Mouse (Mus musculus): ENCODE measurements around the gene Wdr83os. TPM values are rescaled to one million over a fixed set of nuclear protein-coding genes. Genes with fewer than 3 reads are reported as not detected.
A peak's percentile ranks its signal among the peaks of the same experiment; 100 is the strongest.
"Not testable (repeated sequence)": the region's sequence is repeated elsewhere in the genome, so short reads cannot be mapped to it uniquely, and the experiment has no call there.

The Wdr83os gene
- polyA plus RNA-seq, 1 experiment from 2014 or later, result 117 TPM

GRCm38 (mm10) chr8:85119052-85119981, 38.8 kb downstream of the Wdr83os start:
- peak overlapping the region; percentile 64 for H3K9ac ChIP-seq (ENCODE audit: low read length)
- DNase-seq (ENCODE audit: low spot score) (peak; percentile 80), ATAC-seq (ENCODE audit: insufficient read depth, low FRiP score, low TSS enrichment) (peak; percentile 55; the same call in 1 of the 2 replicates)
- H3K36me3 ChIP-seq (ENCODE audit: control insufficient read depth, insufficient read depth, low read length), result no peaks in the 10 kb centered on the region
- no peaks in the 10 kb centered on the region for H3K9me3 ChIP-seq (ENCODE audit: control insufficient read depth, low read length)
- WGBS, result 9% methylated on average over 36 of the region's 37 CpGs
- H3K4me2 ChIP-seq (ENCODE audit: low read depth), result peak overlapping the region; percentile 73
- H3K27me3 ChIP-seq (ENCODE audit: control insufficient read depth, insufficient read depth, low read length), result no peaks in the 10 kb centered on the region
- H3K4me1 ChIP-seq (ENCODE audit: control insufficient read depth, insufficient read depth, low read length), result no peaks in the 10 kb centered on the region
- H3K27ac ChIP-seq (ENCODE audit: low read depth, low read length), result no peak overlapping the region
- H3K4me3 ChIP-seq (ENCODE audit: low read depth, low read length), result peak overlapping the region; percentile 47

GRCm38 (mm10) chr8:85120251-85120650, 39.7 kb downstream of the Wdr83os start:
- DNase-seq (ENCODE audit: low spot score); H3K27ac ChIP-seq (ENCODE audit: low read depth, low read length); H3K4me3 ChIP-seq (ENCODE audit: low read depth, low read length); H3K36me3 ChIP-seq (ENCODE audit: control insufficient read depth, insufficient read depth, low read length); H3K27me3 ChIP-seq (ENCODE audit: control insufficient read depth, insufficient read depth, low read length); H3K9ac ChIP-seq (ENCODE audit: low read length); H3K4me1 ChIP-seq (ENCODE audit: control insufficient read depth, insufficient read depth, low read length); H3K9me3 ChIP-seq (ENCODE audit: control insufficient read depth, low read length); ATAC-seq (ENCODE audit: insufficient read depth, low FRiP score, low TSS enrichment); H3K4me2 ChIP-seq (ENCODE audit: low read depth): not testable (repeated sequence)
- WGBS, result 75% methylated on average over 5 of the region's 5 CpGs

- WGBS, result 74% methylated on average over 3 of the region's 3 CpGs
Measured at GRCm38 (mm10) chr8:85122995-85123394, 42.5 kb downstream of the Wdr83os start, which contains the start of gene Zfp791. Zfp791 (minus strand) TSS chr8:85123095.

GRCm38 (mm10) chr8:85123691-85124090, 43.2 kb downstream of the Wdr83os start:
- Histone ChIP-seq H3K36me3 (ENCODE audit: control insufficient read depth, insufficient read depth, low read length) (no peaks in the 10 kb centered on the region), H3K27me3 (ENCODE audit: control insufficient read depth, insufficient read depth, low read length) (no peaks in the 10 kb centered on the region), H3K4me3 (ENCODE audit: low read depth, low read length) (no peak overlapping the region), H3K4me1 (ENCODE audit: control insufficient read depth, insufficient read depth, low read length) (no peaks in the 10 kb centered on the region), H3K27ac (ENCODE audit: low read depth, low read length) (no peak overlapping the region), H3K4me2 (ENCODE audit: low read depth) (no peak overlapping the region), H3K9ac (ENCODE audit: low read length) (no peak overlapping the region), H3K9me3 (ENCODE audit: control insufficient read depth, low read length) (no peaks in the 10 kb centered on the region)
- DNase-seq (ENCODE audit: low spot score), result no peak
- no peak for ATAC-seq (ENCODE audit: insufficient read depth, low FRiP score, low TSS enrichment)
- WGBS, result 91% methylated on average over 8 of the region's 8 CpGs

More at GRCm38 (mm10) chr8:85122995-85123394, 42.5 kb downstream of the Wdr83os start, which contains the start of gene Zfp791:
- Histone ChIP-seq H3K4me2 (ENCODE audit: low read depth) (no peak within 1 kb of the TSS), H3K4me1 (ENCODE audit: control insufficient read depth, insufficient read depth, low read length) (no peaks in the 10 kb centered on the region), H3K4me3 (ENCODE audit: low read depth, low read length) (no peak within 1 kb of the TSS), H3K9me3 (ENCODE audit: control insufficient read depth, low read length) (no peaks in the 10 kb centered on the region), H3K36me3 (ENCODE audit: control insufficient read depth, insufficient read depth, low read length) (no peaks in the 10 kb centered on the region), H3K27ac (ENCODE audit: low read depth, low read length) (no peak within 1 kb of the TSS), H3K9ac (ENCODE audit: low read length) (no peak within 1 kb of the TSS), H3K27me3 (ENCODE audit: control insufficient read depth, insufficient read depth, low read length) (no peaks in the 10 kb centered on the region)
- DNase-seq (ENCODE audit: low spot score) (no peak), ATAC-seq (ENCODE audit: insufficient read depth, low FRiP score, low TSS enrichment) (no peak)

Small RNA genes lying within 50 kb of the gene (microRNA-seq; reads per million reads assigned to microRNA genes)
- 3.1 reads per million, percentile 6 among the genes with 10 or more reads in this experiment for gene Gm23388
- not detected for gene Mir7070

Other genes starting within 250 kb of the Wdr83os start
- 38.6 and 38.7 TPM in 2 replicates for gene Gadd45gip1, start 249.2 kb upstream of the Wdr83os start, polyA plus RNA-seq (2014; fragmentation: Nextera tagmentation; extraction: Ambion mirVana)
- gene Rad23a, start 240.1 kb upstream of the Wdr83os start, polyA plus RNA-seq (2014; fragmentation: Nextera tagmentation; extraction: Ambion mirVana), result 101 TPM in 2 replicates
- 870 and 925 TPM in 2 replicates for gene Calr, start 233.8 kb upstream of the Wdr83os start, polyA plus RNA-seq (2014; fragmentation: Nextera tagmentation; extraction: Ambion mirVana)
- 95.7 and 104 TPM in 2 replicates for gene Farsa, start 223.8 kb upstream of the Wdr83os start, polyA plus RNA-seq (2014; fragmentation: Nextera tagmentation; extraction: Ambion mirVana)
- 50.5 and 56.9 TPM in 2 replicates for gene Syce2, start 208.6 kb upstream of the Wdr83os start, polyA plus RNA-seq (2014; fragmentation: Nextera tagmentation; extraction: Ambion mirVana)
- 31.5 and 33.7 TPM in 2 replicates for gene Gcdh, start 186.8 kb upstream of the Wdr83os start, polyA plus RNA-seq (2014; fragmentation: Nextera tagmentation; extraction: Ambion mirVana)
- gene Klf1, start 178.8 kb upstream of the Wdr83os start, polyA plus RNA-seq (2014; fragmentation: Nextera tagmentation; extraction: Ambion mirVana), result 11.8 and 12.9 TPM in 2 replicates
- 4.0 and 4.9 TPM in 2 replicates for gene Dnase2a, start 172.2 kb upstream of the Wdr83os start, polyA plus RNA-seq (2014; fragmentation: Nextera tagmentation; extraction: Ambion mirVana)
- 13.8 and 14.6 TPM in 2 replicates for gene Mast1, start 143.4 kb upstream of the Wdr83os start, polyA plus RNA-seq (2014; fragmentation: Nextera tagmentation; extraction: Ambion mirVana)
- gene Rtbdn, start 133.7 kb upstream of the Wdr83os start, polyA plus RNA-seq (2014; fragmentation: Nextera tagmentation; extraction: Ambion mirVana), result 0.25 TPM in 1 of 2 replicates, not detected in the other
- not detected in 2 replicates for gene Gm49661, start 111.3 kb upstream of the Wdr83os start, polyA plus RNA-seq (2014; fragmentation: Nextera tagmentation; extraction: Ambion mirVana)
- gene Prdx2, start 111.2 kb upstream of the Wdr83os start, polyA plus RNA-seq (2014; fragmentation: Nextera tagmentation; extraction: Ambion mirVana), result 1,335 and 1,358 TPM in 2 replicates
- 92.9 and 116 TPM in 2 replicates for gene Rnaseh2a, start 111.0 kb upstream of the Wdr83os start, polyA plus RNA-seq (2014; fragmentation: Nextera tagmentation; extraction: Ambion mirVana)
- gene Junb, start 102.0 kb upstream of the Wdr83os start, polyA plus RNA-seq (2014; fragmentation: Nextera tagmentation; extraction: Ambion mirVana), result 6.2 and 6.9 TPM in 2 replicates
- gene Hook2, start 90.1 kb upstream of the Wdr83os start, polyA plus RNA-seq (2014; fragmentation: Nextera tagmentation; extraction: Ambion mirVana), result 10.5 and 12.9 TPM in 2 replicates
- not detected in 2 replicates for gene Best2, start 66.2 kb upstream of the Wdr83os start, polyA plus RNA-seq (2014; fragmentation: Nextera tagmentation; extraction: Ambion mirVana)
- 129 and 130 TPM in 2 replicates for gene Asna1, start 55.5 kb upstream of the Wdr83os start, polyA plus RNA-seq (2014; fragmentation: Nextera tagmentation; extraction: Ambion mirVana)
- gene Trir, start 53.9 kb upstream of the Wdr83os start, polyA plus RNA-seq (2014; fragmentation: Nextera tagmentation; extraction: Ambion mirVana), result 158 and 170 TPM in 2 replicates
- gene Tnpo2, start 43.8 kb upstream of the Wdr83os start, polyA plus RNA-seq (2014; fragmentation: Nextera tagmentation; extraction: Ambion mirVana), result 16.3 and 19.7 TPM in 2 replicates
- 25.0 and 25.8 TPM in 2 replicates for gene Fbxw9, start 20.7 kb upstream of the Wdr83os start, polyA plus RNA-seq (2014; fragmentation: Nextera tagmentation; extraction: Ambion mirVana)
- not detected in 2 replicates for gene Gm5741, start 12.8 kb upstream of the Wdr83os start, polyA plus RNA-seq (2014; fragmentation: Nextera tagmentation; extraction: Ambion mirVana)
- 70.3 and 73.8 TPM in 2 replicates for gene Dhps, start 9.0 kb upstream of the Wdr83os start, polyA plus RNA-seq (2014; fragmentation: Nextera tagmentation; extraction: Ambion mirVana)
- 52.6 and 60.6 TPM in 2 replicates for gene Wdr83, start 566 bp downstream of the Wdr83os start, polyA plus RNA-seq (2014; fragmentation: Nextera tagmentation; extraction: Ambion mirVana)
- gene Man2b1, start 2.5 kb downstream of the Wdr83os start, polyA plus RNA-seq (2014; fragmentation: Nextera tagmentation; extraction: Ambion mirVana), result 14.4 and 17.4 TPM in 2 replicates
- 1.2 and 1.7 TPM in 2 replicates for gene Zfp791, start 42.4 kb downstream of the Wdr83os start, polyA plus RNA-seq (2014; fragmentation: Nextera tagmentation; extraction: Ambion mirVana)
- not detected in 2 replicates for gene Cks1brt, start 71.2 kb downstream of the Wdr83os start, polyA plus RNA-seq (2014; fragmentation: Nextera tagmentation; extraction: Ambion mirVana)
- not detected in 2 replicates for gene Olfr371, start 145.2 kb downstream of the Wdr83os start, polyA plus RNA-seq (2014; fragmentation: Nextera tagmentation; extraction: Ambion mirVana)
- 125 and 130 TPM in 2 replicates for gene Orc6, start 218.9 kb downstream of the Wdr83os start, polyA plus RNA-seq (2014; fragmentation: Nextera tagmentation; extraction: Ambion mirVana)
- gene Vps35, start 219.1 kb downstream of the Wdr83os start, polyA plus RNA-seq (2014; fragmentation: Nextera tagmentation; extraction: Ambion mirVana), result 176 and 184 TPM in 2 replicates

Data from neural tube, embryonic 11.5 days (tissue).